Mouse (Mus musculus): Measurements from ENCODE around the gene Rpl7l1. TPM values are rescaled to one million over a fixed set of nuclear protein-coding genes. Genes with fewer than 3 reads are reported as not detected.
A peak's percentile ranks its signal among the peaks of the same experiment; 100 is the strongest.
"Not testable (repeated sequence)": the region's sequence is repeated elsewhere in the genome, so short reads cannot be mapped to it uniquely, and the experiment has no call there.

Rpl7l1 gene
- total RNA-seq, 2 experiments from 2014 or later = 34.9 to 55.9 TPM

- DNase-seq = no peak
- Histone ChIP-seq H3K27ac (no peak overlapping the region), H3K4me3 (no peak overlapping the region)
- no peak for TF ChIP-seq CTCF (IDR thresholded peaks at IDR 0.05)
- intact Hi-C loops (cut with DNase I) = no loop called here
These were observed 25.9 kb upstream of the Rpl7l1 start for GRCm38 (mm10) chr17:46808376-46808775.

- no peak overlapping the region for H3K4me3 ChIP-seq
- DNase-seq = no peak
- intact Hi-C loops (cut with DNase I) = no loop called here
- TF ChIP-seq CTCF (IDR thresholded peaks at IDR 0.05) = no peak
- H3K27ac ChIP-seq = no peak overlapping the region
These were observed 19.3 kb upstream of the Rpl7l1 start for GRCm38 (mm10) chr17:46801761-46802160.

GRCm38 (mm10) chr17:46799680-46800079 lies 17.2 kb upstream of the Rpl7l1 start:
- no peak for TF ChIP-seq CTCF (IDR thresholded peaks at IDR 0.05)
- H3K4me3 ChIP-seq = no peak overlapping the region
- H3K27ac ChIP-seq = no peak overlapping the region
- intact Hi-C loops (cut with DNase I) = no loop called here
- no peak for DNase-seq

- intact Hi-C loops (cut with DNase I) = no loop called here
- H3K27ac ChIP-seq = no peak overlapping the region
- DNase-seq = no peak
- no peak for TF ChIP-seq CTCF (IDR thresholded peaks at IDR 0.05)
- H3K4me3 ChIP-seq = no peak overlapping the region
These were observed 14.9 kb upstream of the Rpl7l1 start for GRCm38 (mm10) chr17:46797386-46797785.

- H3K27ac ChIP-seq = no peak overlapping the region
- TF ChIP-seq CTCF (IDR thresholded peaks at IDR 0.05) = no peak
These were observed 14.3 kb upstream of the Rpl7l1 start for GRCm38 (mm10) chr17:46796743-46797142.

DNA sequence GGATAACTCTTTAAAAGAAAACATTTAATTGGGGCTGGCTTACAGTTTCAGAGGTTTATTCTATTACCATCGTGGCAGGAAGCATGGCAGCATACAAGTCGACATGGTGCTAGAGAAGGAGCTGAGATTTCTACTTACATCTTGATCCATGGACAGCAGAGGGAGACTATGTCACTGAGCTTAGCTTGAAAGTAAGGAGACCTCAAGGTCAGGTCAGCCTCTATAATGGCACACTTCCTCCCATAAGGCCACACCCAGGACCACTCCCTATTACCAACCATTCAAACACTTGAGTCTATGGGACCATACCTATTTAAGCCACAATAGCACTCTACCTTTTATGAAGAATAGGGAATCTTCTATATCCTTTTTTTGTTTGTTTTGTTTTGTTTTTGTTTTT lies 10.5 kb upstream of the Rpl7l1 start:
- no peak for TF ChIP-seq CTCF (IDR thresholded peaks at IDR 0.05)
- H3K4me3 ChIP-seq = no peak overlapping the region
- DNase-seq = no peak
- intact Hi-C loops (cut with DNase I) = no loop called here
- no peak overlapping the region for H3K27ac ChIP-seq

More at GRCm38 (mm10) chr17:46796743-46797142, 14.3 kb upstream of the Rpl7l1 start:
- DNase-seq = no peak
- intact Hi-C loops (cut with DNase I) = no loop called here
- no peak overlapping the region for H3K4me3 ChIP-seq

DNA sequence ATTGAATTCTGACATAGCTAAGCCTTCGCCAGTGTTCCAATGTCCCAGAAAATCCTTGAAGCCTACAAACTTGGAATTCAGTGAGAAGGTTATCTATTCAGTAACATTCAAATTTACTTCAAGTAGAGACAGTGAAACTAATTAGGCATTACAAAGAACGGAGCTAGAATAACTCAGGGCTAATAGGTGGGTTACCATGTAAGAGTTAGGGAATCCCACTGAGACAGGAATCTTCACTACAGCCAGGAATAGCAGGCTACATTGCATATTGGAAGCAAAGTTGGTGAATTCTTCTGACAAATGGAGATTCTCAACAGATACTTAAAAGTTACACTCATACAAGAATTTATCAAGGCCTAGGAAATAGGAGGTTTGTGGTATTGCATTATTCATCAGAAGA lies 5.5 kb upstream of the Rpl7l1 start:
- intact Hi-C loops (cut with DNase I); H3K27ac ChIP-seq; DNase-seq; H3K4me3 ChIP-seq: not testable (repeated sequence)

- TF ChIP-seq CTCF (IDR thresholded peaks at IDR 0.05) = no peak
- no peak for DNase-seq
- H3K27ac ChIP-seq = no peak overlapping the region
- H3K4me3 ChIP-seq = no peak overlapping the region
- intact Hi-C loops (cut with DNase I) = no loop called here
These were observed 4.5 kb upstream of the Rpl7l1 start for GRCm38 (mm10) chr17:46786952-46787351.

DNA sequence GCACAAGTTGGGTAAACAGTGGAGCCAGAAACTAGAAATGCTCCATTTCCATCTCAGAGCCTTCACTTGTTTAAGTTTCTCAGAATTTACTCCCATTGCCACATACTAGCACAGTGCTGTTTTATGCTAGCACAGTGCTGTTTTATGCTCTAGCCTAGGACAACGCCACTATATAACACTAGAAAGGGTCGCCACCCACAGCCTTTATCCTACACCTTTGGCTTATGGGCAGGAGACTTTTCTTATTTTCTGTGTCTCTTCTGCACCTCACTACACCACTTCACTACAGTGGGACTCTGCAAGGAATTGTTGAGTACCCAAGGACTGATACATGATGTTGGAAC lies 722 bp upstream of the Rpl7l1 start:
- Histone ChIP-seq H3K27ac (peak overlapping the region; percentile 84), H3K4me3 (peak overlapping the region; percentile 96)
- intact Hi-C loops (cut with DNase I) = loop anchor here (2.0 to 5.0 kb wide), 2 partner anchors 74 to 106 kb away; partner anchors contain the start of gene Bicral
- no peak for DNase-seq
- TF ChIP-seq CTCF (IDR thresholded peaks at IDR 0.05) = no peak

DNA sequence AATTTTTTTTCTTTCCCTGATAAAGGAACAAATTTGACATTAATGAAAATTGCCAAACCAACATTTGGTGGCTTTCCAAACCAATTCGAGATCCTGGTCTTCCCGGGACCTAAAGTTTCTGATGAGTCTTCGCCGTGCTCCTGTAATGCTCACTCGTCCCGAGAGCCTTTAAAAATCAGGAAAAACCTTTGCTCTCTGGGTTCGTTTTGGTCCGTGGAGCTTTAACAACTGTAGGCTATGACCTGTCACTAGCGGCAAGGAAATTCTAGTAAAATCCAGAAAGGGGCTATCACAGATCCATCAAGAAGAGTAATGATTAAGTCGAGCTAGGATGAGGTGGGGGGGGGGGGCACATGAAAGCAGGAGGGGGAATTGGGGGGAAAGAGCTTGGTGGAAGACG lies 596 bp downstream of the Rpl7l1 start:
- no peak for TF ChIP-seq CTCF (IDR thresholded peaks at IDR 0.05)
- DNase-seq = no peak
- Histone ChIP-seq H3K4me3 (peak overlapping the region; percentile 96), H3K27ac (peak overlapping the region; percentile 84)
- intact Hi-C loops (cut with DNase I) = loop anchor here (2.0 to 5.0 kb wide), 2 partner anchors 75 to 107 kb away; partner anchors contain the start of gene Bicral

- no peak overlapping the region for H3K27ac ChIP-seq
- no peak for TF ChIP-seq CTCF (IDR thresholded peaks at IDR 0.05)
- DNase-seq = no peak
- no peak overlapping the region for H3K4me3 ChIP-seq
- intact Hi-C loops (cut with DNase I) = no loop called here
These were observed 6.4 kb downstream of the Rpl7l1 start for GRCm38 (mm10) chr17:46776087-46776486.

- no peak for DNase-seq
- no peak for TF ChIP-seq CTCF (IDR thresholded peaks at IDR 0.05)
- no peak overlapping the region for H3K27ac ChIP-seq
- H3K4me3 ChIP-seq = no peak overlapping the region
- intact Hi-C loops (cut with DNase I) = no loop called here
These were observed 7.4 kb downstream of the Rpl7l1 start for GRCm38 (mm10) chr17:46775070-46775469.

DNA sequence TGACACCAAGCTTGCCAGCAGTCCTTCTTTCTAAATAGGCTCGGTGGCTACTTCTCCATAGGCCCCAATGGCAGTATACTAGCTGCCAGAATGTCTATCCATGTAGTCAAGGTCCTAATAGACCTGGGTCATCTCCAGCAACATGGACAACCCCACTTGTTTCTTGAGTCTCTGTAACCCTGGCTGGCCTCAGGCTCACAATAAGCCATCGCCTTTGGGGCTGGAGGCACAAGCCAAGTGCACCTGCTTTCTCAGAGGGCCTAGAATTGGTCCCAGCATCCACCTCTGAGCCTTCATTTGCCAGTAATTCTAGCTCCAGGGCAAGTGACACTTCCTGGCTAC lies 8.4 kb downstream of the Rpl7l1 start:
- intact Hi-C loops (cut with DNase I) = no loop called here
- H3K27ac ChIP-seq = peak overlapping the region; percentile 96
- no peak for DNase-seq
- TF ChIP-seq CTCF (IDR thresholded peaks at IDR 0.05) = no peak
- peak overlapping the region; percentile 81 for H3K4me3 ChIP-seq

DNA sequence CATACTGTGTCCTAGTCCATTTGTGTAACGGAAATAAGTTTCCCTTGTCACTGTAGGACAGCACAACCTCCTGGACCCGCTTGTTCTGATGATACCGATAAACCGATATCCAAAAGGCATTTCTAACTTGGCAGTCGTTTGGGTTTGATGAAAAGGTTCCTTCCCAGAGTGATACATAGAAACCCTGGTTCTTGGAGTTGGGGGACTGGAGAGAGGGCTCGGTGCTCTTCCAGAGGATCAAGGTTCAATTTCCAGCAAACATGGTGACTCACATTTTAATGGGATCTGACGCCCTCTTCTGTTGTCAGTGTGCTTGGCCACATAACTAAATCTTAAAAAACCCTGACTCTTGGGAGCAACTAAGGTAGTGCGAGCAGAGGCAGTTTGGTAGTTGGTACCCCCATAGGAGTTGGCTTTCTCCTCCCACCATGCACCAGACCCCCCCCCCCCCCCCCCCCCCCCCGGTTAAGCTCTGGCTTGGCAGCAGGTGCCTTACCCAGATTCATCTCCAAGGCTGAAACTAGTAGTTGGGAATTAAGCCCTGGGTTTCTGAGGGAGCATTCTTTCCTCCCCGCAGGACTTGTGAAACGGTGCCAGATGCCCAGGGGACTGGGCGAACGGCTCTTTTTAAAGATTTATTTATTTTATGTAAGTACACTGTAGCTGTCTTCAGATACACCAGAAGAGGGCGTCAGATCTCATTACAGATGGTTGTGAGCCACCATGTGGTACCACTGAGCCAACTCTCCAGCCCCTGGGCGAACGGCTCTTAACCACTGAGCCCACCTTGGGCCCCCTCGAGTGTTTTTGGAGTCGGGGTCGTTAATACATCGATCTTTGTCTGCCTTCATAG lies 9.0 kb downstream of the Rpl7l1 start:
- Histone ChIP-seq H3K27ac (peak overlapping the region; percentile 96), H3K4me3 (peak overlapping the region; percentile 81)
- DNase-seq = no peak
- peak; percentile 10; the same call in 1 of the 2 replicates for TF ChIP-seq CTCF (IDR thresholded peaks at IDR 0.05)
- intact Hi-C loops (cut with DNase I) = no loop called here
